Mouse (Mus musculus) liver (tissue): ENCODE measurements at regions not wholly inside any gene's neighbourhood (a gene's known extent, or its start where the extent isn't known, plus 50 kb on each side); places are given as distances from the start of the nearest gene placed in this dataset.

ENCODE experiments used
- DNase-seq: peaks from one replicate; pipeline ENCODE4 v3.0.0-alpha.2; 2020; ENCODE audit warnings: mixed read lengths

GRCm38 (mm10) chr10:68606848-68607247 is 65.2 kb upstream of the Cabcoco1 start:
- DNase-seq = peak; percentile 21

- no peak for DNase-seq
Observed at GRCm38 (mm10) chr10:68611906-68612305, 70.2 kb upstream of the Cabcoco1 start.

DNA sequence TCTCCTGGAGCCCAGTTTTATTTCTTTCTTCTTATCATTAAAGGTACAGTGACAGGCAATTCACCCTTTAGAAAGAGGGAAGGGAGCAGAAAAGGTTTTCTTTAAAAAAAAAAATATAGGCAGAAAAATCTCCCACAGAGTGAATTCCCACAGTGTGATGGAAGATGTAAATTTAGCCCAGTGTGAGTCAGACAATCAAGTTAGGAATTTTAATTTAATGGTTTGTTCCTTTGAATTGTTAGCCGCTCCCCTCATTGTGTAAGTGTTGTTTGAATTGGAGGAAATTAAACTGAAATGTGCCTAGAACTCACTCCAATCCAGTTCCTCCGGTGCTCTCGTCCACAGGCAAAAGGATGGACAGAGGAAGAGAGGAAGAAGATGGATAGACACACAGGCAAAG is 71.0 kb upstream of the Cabcoco1 start:
- DNase-seq = no peak

GRCm38 (mm10) chr10:68623786-68624185 is 82.1 kb upstream of the Cabcoco1 start:
- DNase-seq = no peak

- DNase-seq = no peak
Observed at GRCm38 (mm10) chr10:68625329-68625728, 83.6 kb upstream of the Cabcoco1 start.

- DNase-seq = no peak
Observed at GRCm38 (mm10) chr10:68625752-68626151, 84.1 kb upstream of the Cabcoco1 start.

- DNase-seq = no peak
Observed at GRCm38 (mm10) chr10:68629486-68629885, 87.8 kb upstream of the Cabcoco1 start.

DNA sequence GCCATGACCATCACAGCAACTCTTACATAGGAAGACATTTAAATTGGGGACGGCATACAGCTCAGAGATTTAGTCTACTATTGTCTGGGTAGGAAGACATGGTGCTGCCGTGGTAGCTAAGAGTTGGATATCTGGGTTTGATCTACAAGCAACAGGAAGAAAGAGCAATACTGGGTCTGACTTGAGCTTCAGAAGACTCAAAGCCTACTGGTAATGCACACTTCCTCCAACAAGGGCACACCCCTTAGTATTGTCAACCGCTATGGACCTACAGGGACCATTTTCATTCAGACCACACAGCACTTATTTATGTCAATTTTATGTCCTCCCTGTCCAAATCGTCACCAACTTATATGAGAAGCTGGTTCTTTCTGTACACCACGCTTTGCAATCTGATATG is 90.3 kb upstream of the Tmem26 start:
- no peak for DNase-seq

- no peak for DNase-seq
Observed at GRCm38 (mm10) chr10:68652700-68653099, 70.7 kb upstream of the Tmem26 start.

- DNase-seq = no peak
Observed at GRCm38 (mm10) chr10:68655491-68655890, 68.0 kb upstream of the Tmem26 start.

- no peak for DNase-seq
Observed at GRCm38 (mm10) chr10:68666094-68666493, 57.4 kb upstream of the Tmem26 start.

GRCm38 (mm10) chr10:68669330-68669729 is 54.1 kb upstream of the Tmem26 start:
- DNase-seq = no peak

- no peak for DNase-seq
Observed at GRCm38 (mm10) chr10:68669992-68670391, 53.5 kb upstream of the Tmem26 start.

DNA sequence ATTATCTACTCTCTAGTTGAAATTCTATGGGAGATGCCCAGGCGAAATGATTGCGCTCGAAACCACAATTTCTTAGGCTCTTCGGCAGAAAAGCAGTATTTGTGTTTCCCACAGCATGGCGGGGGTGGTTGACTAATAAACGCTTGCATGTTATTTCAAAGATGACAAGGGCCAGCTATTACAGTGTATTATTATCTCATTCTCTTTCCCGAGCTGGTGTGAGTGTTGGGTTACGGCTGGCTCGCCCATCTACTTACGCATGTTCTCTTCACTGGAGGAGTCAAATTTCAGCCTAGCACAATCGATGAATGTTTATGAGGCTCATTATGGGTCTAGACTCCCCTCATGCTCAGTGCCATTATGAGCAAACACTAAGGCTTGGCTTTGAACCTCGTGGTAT is 51.2 kb upstream of the Tmem26 start:
- no peak for DNase-seq

- no peak for DNase-seq
Observed at GRCm38 (mm10) chr10:68673102-68673872, 50.2 kb upstream of the Tmem26 start.
